Mouse (Mus musculus) adipocyte (in vitro differentiated cells): ENCODE measurements around the gene Sumo2.
"Not testable (repeated sequence)": the region's sequence is repeated elsewhere in the genome, so short reads cannot be mapped to it uniquely, and the experiment has no call there.

ENCODE experiments used
- DNase-seq: peaks from one replicate; pipeline ENCODE4 v3.0.0-alpha.2; 2016; ENCODE audit warnings: low spot score

The Sumo2 gene

GRCm38 (mm10) chr11:115518693-115519092, 17.4 kb downstream of the Sumo2 start:
- no peak for DNase-seq

GRCm38 (mm10) chr11:115516942-115517341, 19.1 kb downstream of the Sumo2 start:
- DNase-seq, result no peak

- no peak for DNase-seq
Observed at GRCm38 (mm10) chr11:115515021-115515420, 21.1 kb downstream of the Sumo2 start.

GRCm38 (mm10) chr11:115514238-115514663, 21.8 kb downstream of the Sumo2 start, which contains the start of gene Jpt1:
Gene Jpt1, minus strand, starts transcription at chr11:115514387.
- peak; percentile 97 for DNase-seq

- DNase-seq, result peak; percentile 64
Observed at GRCm38 (mm10) chr11:115513271-115514237, 22.5 kb downstream of the Sumo2 start.

- peak; percentile 65 for DNase-seq
Observed at GRCm38 (mm10) chr11:115512407-115513183, 23.5 kb downstream of the Sumo2 start.

- DNase-seq, result no peak
Observed at GRCm38 (mm10) chr11:115512004-115512403, 24.1 kb downstream of the Sumo2 start.

- no peak for DNase-seq
Observed at GRCm38 (mm10) chr11:115511121-115511520, 25.0 kb downstream of the Sumo2 start.

- no peak for DNase-seq
Observed at GRCm38 (mm10) chr11:115510507-115510888, 25.6 kb downstream of the Sumo2 start.

GRCm38 (mm10) chr11:115509773-115510506, 26.1 kb downstream of the Sumo2 start:
- DNase-seq, result peak; percentile 48

GRCm38 (mm10) chr11:115508061-115508460, 28.0 kb downstream of the Sumo2 start:
- DNase-seq, result no peak

GRCm38 (mm10) chr11:115506586-115506985, 29.5 kb downstream of the Sumo2 start:
- DNase-seq, result no peak

- no peak for DNase-seq
Observed at GRCm38 (mm10) chr11:115502636-115503035, 33.4 kb downstream of the Sumo2 start.

GRCm38 (mm10) chr11:115496559-115496958, 39.5 kb downstream of the Sumo2 start:
- DNase-seq, result not testable (repeated sequence)

- no peak for DNase-seq
Observed at GRCm38 (mm10) chr11:115492387-115492786, 43.7 kb downstream of the Sumo2 start.

- peak; percentile 82 for DNase-seq
Observed at GRCm38 (mm10) chr11:115491356-115492083, 44.6 kb downstream of the Sumo2 start, which contains the start of gene Nt5c. Gene Nt5c, minus strand, starts transcription at chr11:115491862.

- no peak for DNase-seq
Observed at GRCm38 (mm10) chr11:115490441-115491355, 45.4 kb downstream of the Sumo2 start.

GRCm38 (mm10) chr11:115488551-115489104, 47.4 kb downstream of the Sumo2 start:
- no peak for DNase-seq

GRCm38 (mm10) chr11:115485155-115485554, 50.9 kb downstream of the Sumo2 start:
- no peak for DNase-seq

- DNase-seq, result peak; percentile 90
Observed at GRCm38 (mm10) chr11:115483726-115484125, 52.4 kb downstream of the Sumo2 start.
